Mouse (Mus musculus) lung, embryonic 14.5 days (tissue): Measurements from ENCODE around the gene Rassf4. TPM values are rescaled to one million over a fixed set of nuclear protein-coding genes. Genes with fewer than 3 reads are reported as not detected.

Experiments used
- ATAC-seq: fragments of 200-750 bp; cut with Nextera tagmentation; 2 replicates; pipeline ENCODE4 v1.8.0; 2017; ENCODE audit warnings: mild to moderate bottlenecking, moderate TSS enrichment, moderate library complexity; ENCODE audit not compliant: insufficient read depth
- DNase-seq: peaks from one replicate; pipeline ENCODE4 v3.0.0-alpha.2; 2015
- H3K27ac ChIP-seq: fragments of 300-500 bp; sonication (generic); 2 replicates; pipeline ENCODE4 v1.5.1; 2014; ENCODE audit warnings: low read depth, mild to moderate bottlenecking, moderate library complexity
- H3K27me3 ChIP-seq: fragments of 300-500 bp; sonication (generic); 2 replicates; pipeline ENCODE4 v1.6.1; 2014; ENCODE audit warnings: low read length, control low read depth; ENCODE audit not compliant: insufficient read depth
- H3K36me3 ChIP-seq: fragments of 300-500 bp; sonication (generic); 2 replicates; pipeline ENCODE4 v1.6.1; 2014; ENCODE audit warnings: control low read depth; ENCODE audit not compliant: insufficient read depth
- H3K4me1 ChIP-seq: fragments of 300-500 bp; sonication (generic); 2 replicates; pipeline ENCODE4 v1.6.1; 2014; ENCODE audit warnings: antibody characterized with exemption, control low read depth; ENCODE audit not compliant: insufficient read depth
- H3K4me2 ChIP-seq: fragments of 300-500 bp; sonication (generic); 2 replicates; pipeline ENCODE4 v1.6.1; 2014; ENCODE audit warnings: mild to moderate bottlenecking
- H3K4me3 ChIP-seq: fragments of 300-500 bp; sonication (generic); 2 replicates; pipeline ENCODE4 v1.5.1; 2014; ENCODE audit warnings: low read depth, low read length
- H3K9ac ChIP-seq: fragments of 300-500 bp; sonication (generic); 2 replicates; pipeline ENCODE4 v1.6.1; 2014
- H3K9me3 ChIP-seq: fragments of 300-500 bp; sonication (generic); 2 replicates; pipeline ENCODE4 v1.6.1; 2016; ENCODE audit warnings: low read depth, low read length, control low read depth
- CTCF ChIP-seq: IDR thresholded peaks from 2 replicates; pipeline ENCODE4 v1.5.1; 2016; ENCODE audit warnings: antibody characterized with exemption, low read depth
- WGBS: fragments of 180-500 bp; shearing (Covaris S2); extraction: QIAGEN DNeasy Blood & Tissue Kit; methylation state at CpG from one replicate; pipeline ENCODE4 v1.1.7; 2014; 5-methylcytosine and 5-hydroxymethylcytosine counted together
- polyA plus RNA-seq: library from polyadenylated mRNA; unstranded; fragments of >200 nt; fragmentation: Nextera tagmentation; extraction: Ambion mirVana; gene quantifications from 2 replicates; pipeline ENCODE4 v1.2.1, GENCODE M21; 2014

Rassf4 gene
- polyA plus RNA-seq, 1 experiment from 2014 or later: 5.6 TPM

GRCm38 (mm10) chr6:116693639-116694038 lies 19.9 kb upstream of the Rassf4 start:
- Histone ChIP-seq H3K4me2 (no peak overlapping the region), H3K4me3 (no peak overlapping the region), H3K4me1 (no peaks in the 10 kb centered on the region), H3K9ac (no peak overlapping the region), H3K9me3 (no peaks in the 10 kb centered on the region), H3K27ac (no peak overlapping the region), H3K36me3 (no peaks in the 10 kb centered on the region), H3K27me3 (no peaks in the 10 kb centered on the region)
- TF ChIP-seq CTCF: no peak
- ATAC-seq: no peak
- DNase-seq: no peak
- WGBS: 73% methylated on average over 4 of the region's 4 CpGs

GRCm38 (mm10) chr6:116682317-116682716 lies 8.6 kb upstream of the Rassf4 start:
- H3K27ac ChIP-seq: no peak overlapping the region
- no peak for ATAC-seq
- no peaks in the 10 kb centered on the region for H3K27me3 ChIP-seq
- no peak overlapping the region for H3K9ac ChIP-seq
- H3K4me2 ChIP-seq: no peak overlapping the region
- WGBS: 19% methylated on average over 6 of the region's 6 CpGs
- H3K36me3 ChIP-seq: no peaks in the 10 kb centered on the region
- no peak overlapping the region for H3K4me3 ChIP-seq
- H3K9me3 ChIP-seq: no peaks in the 10 kb centered on the region
- H3K4me1 ChIP-seq: no peaks in the 10 kb centered on the region
- TF ChIP-seq CTCF: no peak
- DNase-seq: peak; percentile 55

- no peak for TF ChIP-seq CTCF
- Histone ChIP-seq H3K4me3 (no peak overlapping the region), H3K4me1 (no peaks in the 10 kb centered on the region), H3K9ac (no peak overlapping the region), H3K4me2 (no peak overlapping the region), H3K27me3 (no peaks in the 10 kb centered on the region), H3K36me3 (no peaks in the 10 kb centered on the region), H3K9me3 (no peaks in the 10 kb centered on the region), H3K27ac (no peak overlapping the region)
- 64% methylated on average over 5 of the region's 5 CpGs for WGBS
- ATAC-seq: no peak
- DNase-seq: no peak
These were observed 6.0 kb upstream of the Rassf4 start for GRCm38 (mm10) chr6:116679563-116680288.

- H3K9ac ChIP-seq: no peak overlapping the region
- DNase-seq (no peak), ATAC-seq (no peak)
- H3K4me3 ChIP-seq: no peak overlapping the region
- H3K36me3 ChIP-seq: no peaks in the 10 kb centered on the region
- peaks cover 6% of the 10 kb centered on the region; the same call in 1 of the 2 replicates for H3K27me3 ChIP-seq
- no peak for TF ChIP-seq CTCF
- H3K27ac ChIP-seq: no peak overlapping the region
- 54% methylated on average over 6 of the region's 6 CpGs for WGBS
- no peaks in the 10 kb centered on the region for H3K9me3 ChIP-seq
- no peaks in the 10 kb centered on the region for H3K4me1 ChIP-seq
- H3K4me2 ChIP-seq: no peak overlapping the region
These were observed 3.6 kb upstream of the Rassf4 start for GRCm38 (mm10) chr6:116677321-116677720.

GRCm38 (mm10) chr6:116676355-116676913 lies 2.7 kb upstream of the Rassf4 start:
- no peak for TF ChIP-seq CTCF
- Histone ChIP-seq H3K9ac (no peak overlapping the region), H3K9me3 (no peaks in the 10 kb centered on the region), H3K36me3 (no peaks in the 10 kb centered on the region), H3K4me2 (no peak overlapping the region), H3K27me3 (peaks cover 6% of the 10 kb centered on the region; the same call in 1 of the 2 replicates), H3K27ac (no peak overlapping the region), H3K4me3 (no peak overlapping the region), H3K4me1 (no peaks in the 10 kb centered on the region)
- DNase-seq: peak; percentile 19
- WGBS: 51% methylated on average over 10 of the region's 10 CpGs
- ATAC-seq: no peak

- H3K27ac ChIP-seq: peak overlapping the region; percentile 43; the same call in 1 of the 2 replicates
- H3K27me3 ChIP-seq: peaks cover 6% of the 10 kb centered on the region; the same call in 1 of the 2 replicates
- ATAC-seq (0 out of 2 replicates have a peak, but pooled peaks have one; percentile 41), DNase-seq (no peak)
- TF ChIP-seq CTCF: no peak
- H3K4me1 ChIP-seq: no peaks in the 10 kb centered on the region
- H3K9ac ChIP-seq: peak overlapping the region; percentile 34
- peak overlapping the region; percentile 86 for H3K4me2 ChIP-seq
- WGBS: 19% methylated on average over 16 of the region's 16 CpGs
- peak overlapping the region; percentile 42 for H3K4me3 ChIP-seq
- no peaks in the 10 kb centered on the region for H3K36me3 ChIP-seq
- H3K9me3 ChIP-seq: no peaks in the 10 kb centered on the region
These were observed 633 bp upstream of the Rassf4 start for GRCm38 (mm10) chr6:116674283-116674886.

GRCm38 (mm10) chr6:116672349-116672748 lies 1.4 kb downstream of the Rassf4 start:
- H3K4me2 ChIP-seq: no peak overlapping the region
- peaks cover 6% of the 10 kb centered on the region; the same call in 1 of the 2 replicates for H3K27me3 ChIP-seq
- no peaks in the 10 kb centered on the region for H3K4me1 ChIP-seq
- ATAC-seq (no peak), DNase-seq (no peak)
- H3K36me3 ChIP-seq: no peaks in the 10 kb centered on the region
- H3K9me3 ChIP-seq: no peaks in the 10 kb centered on the region
- no peak overlapping the region for H3K4me3 ChIP-seq
- TF ChIP-seq CTCF: no peak
- no peak overlapping the region for H3K9ac ChIP-seq
- no peak overlapping the region for H3K27ac ChIP-seq
- 66% methylated on average over 5 of the region's 5 CpGs for WGBS
